Mouse (Mus musculus): ENCODE data around the gene Epha7. TPM values are rescaled to one million over a fixed set of nuclear protein-coding genes. Genes with fewer than 3 reads are reported as not detected.
A peak's percentile ranks its signal among the peaks of the same experiment; 100 is the strongest.

The Epha7 gene
- polyA plus RNA-seq, 1 experiment from 2014 or later = 74.4 TPM

GRCm38 (mm10) chr4:28902004-28902704, 89.2 kb downstream of the Epha7 start:
- Histone ChIP-seq H3K4me3 (no peak overlapping the region), H3K4me1 (peaks cover 3% of the 10 kb centered on the region; the same call in 1 of the 2 replicates), H3K27me3 (no peaks in the 10 kb centered on the region), H3K9ac (replicated peaks) (no peak overlapping the region), H3K27ac (replicated peaks) (0 out of 2 replicates have a peak overlapping the region, but pooled peaks have one; percentile 15), H3K36me3 (no peaks in the 10 kb centered on the region), H3K4me2 (replicated peaks) (no peak overlapping the region), H3K9me3 (no peaks in the 10 kb centered on the region)
- WGBS = 78% methylated on average over 4 of the region's 4 CpGs
- peak; percentile 48 for ATAC-seq (ENCODE audit: low FRiP score, low read depth)

GRCm38 (mm10) chr4:28906985-28907384, 94.1 kb downstream of the Epha7 start:
- peak; percentile 61 for ATAC-seq (ENCODE audit: low FRiP score, low read depth)
- Histone ChIP-seq H3K9ac (replicated peaks) (no peak overlapping the region), H3K4me2 (replicated peaks) (no peak overlapping the region), H3K4me1 (peaks cover 4% of the 10 kb centered on the region; the same call in 1 of the 2 replicates), H3K27ac (replicated peaks) (no peak overlapping the region), H3K36me3 (no peaks in the 10 kb centered on the region), H3K27me3 (no peaks in the 10 kb centered on the region), H3K9me3 (no peaks in the 10 kb centered on the region), H3K4me3 (no peak overlapping the region)
- 58% methylated on average over 2 of the region's 2 CpGs for WGBS

GRCm38 (mm10) chr4:28910127-28910526, 97.2 kb downstream of the Epha7 start:
- H3K9me3 ChIP-seq = no peaks in the 10 kb centered on the region
- no peak for ATAC-seq (ENCODE audit: low FRiP score, low read depth)
- no peaks in the 10 kb centered on the region for H3K27me3 ChIP-seq
- H3K36me3 ChIP-seq = no peaks in the 10 kb centered on the region
- WGBS = 77% methylated on average over 4 of the region's 4 CpGs
- H3K4me1 ChIP-seq = peaks cover 7% of the 10 kb centered on the region; the same call in 1 of the 2 replicates
- no peak overlapping the region for H3K27ac ChIP-seq (replicated peaks)
- no peak overlapping the region for H3K4me3 ChIP-seq
- H3K4me2 ChIP-seq (replicated peaks) = no peak overlapping the region
- H3K9ac ChIP-seq (replicated peaks) = no peak overlapping the region

GRCm38 (mm10) chr4:28912028-28912427, 99.1 kb downstream of the Epha7 start:
- no peak for ATAC-seq (ENCODE audit: low FRiP score, low read depth)
- Histone ChIP-seq H3K4me2 (replicated peaks) (no peak overlapping the region), H3K4me3 (no peak overlapping the region), H3K36me3 (no peaks in the 10 kb centered on the region), H3K27me3 (no peaks in the 10 kb centered on the region), H3K9me3 (no peaks in the 10 kb centered on the region), H3K27ac (replicated peaks) (no peak overlapping the region), H3K4me1 (peaks cover 7% of the 10 kb centered on the region; the same call in 1 of the 2 replicates), H3K9ac (replicated peaks) (no peak overlapping the region)
- WGBS = 86% methylated on average over 2 of the region's 2 CpGs

GRCm38 (mm10) chr4:28913613-28914012, 100.7 kb downstream of the Epha7 start:
- H3K9me3 ChIP-seq = no peaks in the 10 kb centered on the region
- ATAC-seq (ENCODE audit: low FRiP score, low read depth) = no peak
- H3K27me3 ChIP-seq = no peaks in the 10 kb centered on the region
- no peak overlapping the region for H3K4me2 ChIP-seq (replicated peaks)
- H3K36me3 ChIP-seq = no peaks in the 10 kb centered on the region
- no peak overlapping the region for H3K9ac ChIP-seq (replicated peaks)
- H3K4me3 ChIP-seq = no peak overlapping the region
- 51% methylated on average over 2 of the region's 2 CpGs for WGBS
- no peak overlapping the region for H3K27ac ChIP-seq (replicated peaks)
- peaks cover 7% of the 10 kb centered on the region; the same call in 1 of the 2 replicates for H3K4me1 ChIP-seq

- H3K27ac ChIP-seq (replicated peaks) = no peak overlapping the region
- WGBS = 90% methylated on average over 6 of the region's 6 CpGs
- no peaks in the 10 kb centered on the region for H3K27me3 ChIP-seq
- ATAC-seq (ENCODE audit: low FRiP score, low read depth) = no peak
- no peak overlapping the region for H3K9ac ChIP-seq (replicated peaks)
- no peaks in the 10 kb centered on the region for H3K9me3 ChIP-seq
- no peak overlapping the region for H3K4me2 ChIP-seq (replicated peaks)
- H3K36me3 ChIP-seq = no peaks in the 10 kb centered on the region
- H3K4me1 ChIP-seq = no peaks in the 10 kb centered on the region
- no peak overlapping the region for H3K4me3 ChIP-seq
Observed at GRCm38 (mm10) chr4:28920645-28921044, 107.7 kb downstream of the Epha7 start.

GRCm38 (mm10) chr4:28926072-28926471, 113.1 kb downstream of the Epha7 start:
- Histone ChIP-seq H3K4me3 (no peak overlapping the region), H3K27ac (replicated peaks) (no peak overlapping the region), H3K27me3 (no peaks in the 10 kb centered on the region), H3K36me3 (no peaks in the 10 kb centered on the region), H3K4me2 (replicated peaks) (no peak overlapping the region), H3K4me1 (no peaks in the 10 kb centered on the region), H3K9ac (replicated peaks) (no peak overlapping the region), H3K9me3 (no peaks in the 10 kb centered on the region)
- 87% methylated on average over 4 of the region's 4 CpGs for WGBS
- no peak for ATAC-seq (ENCODE audit: low FRiP score, low read depth)

- 87% methylated on average over 4 of the region's 4 CpGs for WGBS
- Histone ChIP-seq H3K27me3 (no peaks in the 10 kb centered on the region), H3K4me3 (no peak overlapping the region), H3K4me1 (peaks cover 7% of the 10 kb centered on the region), H3K4me2 (replicated peaks) (no peak overlapping the region), H3K27ac (replicated peaks) (no peak overlapping the region), H3K36me3 (no peaks in the 10 kb centered on the region), H3K9ac (replicated peaks) (no peak overlapping the region), H3K9me3 (no peaks in the 10 kb centered on the region)
- no peak for ATAC-seq (ENCODE audit: low FRiP score, low read depth)
Observed at GRCm38 (mm10) chr4:28933431-28933830, 120.5 kb downstream of the Epha7 start.

GRCm38 (mm10) chr4:28934802-28935201, 121.9 kb downstream of the Epha7 start:
- H3K36me3 ChIP-seq = no peaks in the 10 kb centered on the region
- H3K4me2 ChIP-seq (replicated peaks) = no peak overlapping the region
- H3K9me3 ChIP-seq = no peaks in the 10 kb centered on the region
- peak; percentile 63; the same call in 1 of the 2 replicates for ATAC-seq (ENCODE audit: low FRiP score, low read depth)
- no peaks in the 10 kb centered on the region for H3K27me3 ChIP-seq
- 63% methylated on average over 10 of the region's 10 CpGs for WGBS
- no peak overlapping the region for H3K4me3 ChIP-seq
- no peak overlapping the region for H3K27ac ChIP-seq (replicated peaks)
- H3K4me1 ChIP-seq = peaks cover 7% of the 10 kb centered on the region
- H3K9ac ChIP-seq (replicated peaks) = no peak overlapping the region

- peaks cover 7% of the 10 kb centered on the region for H3K4me1 ChIP-seq
- H3K27me3 ChIP-seq = no peaks in the 10 kb centered on the region
- no peak overlapping the region for H3K9ac ChIP-seq (replicated peaks)
- peak; percentile 56; the same call in 1 of the 2 replicates for ATAC-seq (ENCODE audit: low FRiP score, low read depth)
- no peak overlapping the region for H3K4me3 ChIP-seq
- no peak overlapping the region for H3K27ac ChIP-seq (replicated peaks)
- WGBS = 72% methylated on average over 11 of the region's 11 CpGs
- no peaks in the 10 kb centered on the region for H3K36me3 ChIP-seq
- no peaks in the 10 kb centered on the region for H3K9me3 ChIP-seq
- no peak overlapping the region for H3K4me2 ChIP-seq (replicated peaks)
Observed at GRCm38 (mm10) chr4:28935567-28935966, 122.6 kb downstream of the Epha7 start.

GRCm38 (mm10) chr4:28940710-28941109, 127.8 kb downstream of the Epha7 start:
- Histone ChIP-seq H3K27ac (replicated peaks) (no peak overlapping the region), H3K9me3 (no peaks in the 10 kb centered on the region)
- ATAC-seq (ENCODE audit: low FRiP score, low read depth) = no peak

GRCm38 (mm10) chr4:28944237-28944636, 131.3 kb downstream of the Epha7 start:
- Histone ChIP-seq H3K27me3 (no peaks in the 10 kb centered on the region), H3K4me3 (no peak overlapping the region), H3K9ac (replicated peaks) (no peak overlapping the region), H3K4me1 (no peaks in the 10 kb centered on the region), H3K9me3 (no peaks in the 10 kb centered on the region), H3K27ac (replicated peaks) (no peak overlapping the region), H3K36me3 (peaks cover 5% of the 10 kb centered on the region; the same call in 1 of the 2 replicates), H3K4me2 (replicated peaks) (no peak overlapping the region)
- WGBS = 87% methylated on average over 6 of the region's 6 CpGs
- ATAC-seq (ENCODE audit: low FRiP score, low read depth) = no peak

More at GRCm38 (mm10) chr4:28940710-28941109, 127.8 kb downstream of the Epha7 start:
- Histone ChIP-seq H3K4me1 (peaks cover under 1% of the 10 kb centered on the region; the same call in 1 of the 2 replicates), H3K4me3 (no peak overlapping the region), H3K36me3 (peaks cover 5% of the 10 kb centered on the region; the same call in 1 of the 2 replicates), H3K4me2 (replicated peaks) (no peak overlapping the region), H3K27me3 (no peaks in the 10 kb centered on the region), H3K9ac (replicated peaks) (no peak overlapping the region)
- 95% methylated on average over 2 of the region's 2 CpGs for WGBS

All from midbrain, embryonic 12.5 days (tissue).